24 mouse cellular contexts compared by ENCODE assay signal in genomic region chr1:107767198-107767947, GRCm38 (mm10).
DNase-seq lines count a peak whose midpoint lies in the region; ATAC-seq and TF ChIP-seq lines count a peak whose summit lies in the region.
"Had no signal": no experiment of that assay in that cellular context is flagged by ENCODE, and none has a peak within 500 bp of the region (broad histone marks: within the 10 kb centered on the region; RNA-seq: fewer than 3 reads in every experiment).

No protein-coding gene starts in this region.

- no peaks in the 10 kb centered on the region for H3K9me3 ChIP-seq in midbrain, embryonic 16.5 days (replicated peaks; ENCODE audit: control insufficient read depth, low read length, poor library complexity, severe bottlenecking)
- H3K9me3 ChIP-seq in hindbrain, embryonic 11.5 days (ENCODE audit: control insufficient read depth, low read length): no peaks in the 10 kb centered on the region
- H3K9me3 ChIP-seq: embryonic facial prominence, embryonic 15.5 days; forebrain, embryonic 15.5 days; heart, embryonic 15.5 days; limb, embryonic 12.5 days; neural tube, embryonic 15.5 days had no signal

- H3K4me1 ChIP-seq in midbrain, embryonic 16.5 days (ENCODE audit: control insufficient read depth, insufficient read depth, low read length): peaks cover 3% of the 10 kb centered on the region; the same call in 1 of the 2 replicates
- H3K4me1 ChIP-seq in hindbrain, embryonic 11.5 days (replicated peaks; ENCODE audit: control insufficient read depth, insufficient read depth, low read length): no peaks in the 10 kb centered on the region
- H3K4me1 ChIP-seq: embryonic facial prominence, embryonic 15.5 days; forebrain, embryonic 15.5 days; limb, embryonic 12.5 days; neural tube, embryonic 15.5 days had no signal

- peak; percentile 64; the same call in 1 of the 2 replicates for ATAC-seq in cerebellum, adult (ENCODE audit: insufficient number of reproducible peaks, low FRiP score, low TSS enrichment)
- no peak for ATAC-seq in midbrain, embryonic 16.5 days
- ATAC-seq in hindbrain, embryonic 11.5 days (ENCODE audit: low FRiP score): no peak
- ATAC-seq: activated CD4-positive, CD25-positive, alpha-beta regulatory T cell, adult 4 months; forebrain, embryonic 15.5 days; inflammation-experienced regulatory T-cells, adult 6 months had no signal

- no peaks in the 10 kb centered on the region for H3K36me3 ChIP-seq in midbrain, embryonic 16.5 days (ENCODE audit: control insufficient read depth, insufficient read depth, low read length)
- H3K36me3 ChIP-seq in hindbrain, embryonic 11.5 days (ENCODE audit: control insufficient read depth, insufficient read depth, low read length): no peaks in the 10 kb centered on the region
- H3K36me3 ChIP-seq: embryonic facial prominence, embryonic 15.5 days; forebrain, embryonic 15.5 days; heart, embryonic 15.5 days; limb, embryonic 12.5 days; neural tube, embryonic 15.5 days had no signal

- no peaks in the 10 kb centered on the region for H3K27me3 ChIP-seq in midbrain, embryonic 16.5 days (ENCODE audit: control insufficient read depth, insufficient read depth, low read depth, low read length)
- no peaks in the 10 kb centered on the region for H3K27me3 ChIP-seq in hindbrain, embryonic 11.5 days (ENCODE audit: control insufficient read depth, insufficient read depth, low read length)
- H3K27me3 ChIP-seq: embryonic facial prominence, embryonic 15.5 days; forebrain, embryonic 15.5 days; heart, embryonic 15.5 days; limb, embryonic 12.5 days; neural tube, embryonic 15.5 days had no signal

- H3K4me3 ChIP-seq in gastrocnemius, adult 2 months: no peak overlapping the region
- no peak overlapping the region for H3K4me3 ChIP-seq in midbrain, embryonic 16.5 days (ENCODE audit: low read depth, low read length)
- no peak overlapping the region for H3K4me3 ChIP-seq in hindbrain, embryonic 11.5 days (ENCODE audit: low read depth, low read length)
- H3K4me3 ChIP-seq: embryonic facial prominence, embryonic 15.5 days; forebrain, embryonic 15.5 days; heart, embryonic 15.5 days; limb, embryonic 12.5 days; neural tube, embryonic 15.5 days had no signal

- DNase-seq in cerebellum, adult 11-12 months: no peak
- peak; percentile 24 for DNase-seq in gastrocnemius, adult 2 months
- DNase-seq in gastrocnemius, postnatal 25 days: no peak
- peak; percentile 22 to 23 for DNase-seq in heart, postnatal 10 days
- DNase-seq in heart, postnatal 36 days: no peak
- no peak for DNase-seq in hindbrain, embryonic 11.5 days (ENCODE audit: low spot score)
- DNase-seq: adrenal gland, adult 8-10 months; kidney, adult 18-20 months; kidney, postnatal 4 days; lung, adult 18-20 months; lung, postnatal 10 days; thymus, adult 2 months had no signal

- WGBS in midbrain, embryonic 16.5 days: 61% methylated on average over 4 of the region's 4 CpGs
- 78% methylated on average over 4 of the region's 4 CpGs for WGBS in hindbrain, embryonic 11.5 days

- intact Hi-C loops in gastrocnemius, adult 2 months (cut with DNase I): no loop called here
- intact Hi-C loops in heart, postnatal 10 days (cut with DNase I): loop anchor here (5.0 kb wide), 1 partner anchor 145 kb away; no protein-coding TSS in a partner anchor
- intact Hi-C loops in heart, postnatal 36 days (cut with DNase I): loop anchor here (10.0 kb wide), 1 partner anchor 147 kb away; no protein-coding TSS in a partner anchor

- H3K9ac ChIP-seq in midbrain, embryonic 16.5 days (ENCODE audit: low read depth, low read length): no peak overlapping the region
- no peak overlapping the region for H3K9ac ChIP-seq in hindbrain, embryonic 11.5 days (ENCODE audit: low read depth, low read length)
- H3K9ac ChIP-seq: embryonic facial prominence, embryonic 15.5 days; forebrain, embryonic 15.5 days; heart, embryonic 15.5 days; hindbrain, embryonic 14.5 days; limb, embryonic 12.5 days; neural tube, embryonic 15.5 days had no signal

- H3K27ac ChIP-seq in gastrocnemius, adult 2 months: peak overlapping the region; percentile 48; the same call in 1 of the 2 replicates
- peak overlapping the region; percentile 47 for H3K27ac ChIP-seq in midbrain, embryonic 16.5 days (ENCODE audit: low read length)
- no peak overlapping the region for H3K27ac ChIP-seq in hindbrain, embryonic 11.5 days (ENCODE audit: low read depth, low read length)
- H3K27ac ChIP-seq: embryonic facial prominence, embryonic 15.5 days; forebrain, embryonic 15.5 days; heart, embryonic 15.5 days; hindbrain, embryonic 14.5 days; limb, embryonic 12.5 days; neural tube, embryonic 15.5 days; stomach, postnatal 0 days had no signal

- no peak overlapping the region for H3K4me2 ChIP-seq in midbrain, embryonic 16.5 days (ENCODE audit: low read length)
- no peak overlapping the region for H3K4me2 ChIP-seq in hindbrain, embryonic 11.5 days (replicated peaks; ENCODE audit: low read depth, low read length)
- H3K4me2 ChIP-seq: embryonic facial prominence, embryonic 15.5 days; forebrain, embryonic 15.5 days; heart, embryonic 15.5 days; hindbrain, embryonic 14.5 days; limb, embryonic 12.5 days; liver, embryonic 11.5 days; neural tube, embryonic 15.5 days had no signal

- TF ChIP-seq CTCF in gastrocnemius, adult 2 months (IDR thresholded peaks at IDR 0.05): no peak

Comparison
In these comparisons a context has a peak if more than half of its experiments do, and no peak if none do; other contexts are left out.
1. DNase-seq: peak in gastrocnemius, adult 2 months (single experiment) and heart, postnatal 10 days (2 of 2); none in cerebellum, adult 11-12 months (single experiment), gastrocnemius, postnatal 25 days (single experiment), heart, postnatal 36 days (0 of 2) and hindbrain, embryonic 11.5 days (single experiment).